Mouse (Mus musculus) activated CD4-positive, CD25-positive, alpha-beta regulatory T cell, adult 4 months (primary cell): ENCODE measurements around the gene Cntfr. TPM values are rescaled to one million over a fixed set of nuclear protein-coding genes. Genes with fewer than 3 reads are reported as not detected.

Experiments
- ATAC-seq: one replicate; pipeline ENCODE4 v1.8.0; 2017
- polyA plus RNA-seq, 2 experiments: library from polyadenylated mRNA; unstranded; fragments of 100-300 nt; shearing (Covaris generic); gene quantifications; one replicate each; pipeline ENCODE4 v1.2.1; 2017

Cntfr gene
- polyA plus RNA-seq, 2 experiments from 2014 or later: not detected

DNA sequence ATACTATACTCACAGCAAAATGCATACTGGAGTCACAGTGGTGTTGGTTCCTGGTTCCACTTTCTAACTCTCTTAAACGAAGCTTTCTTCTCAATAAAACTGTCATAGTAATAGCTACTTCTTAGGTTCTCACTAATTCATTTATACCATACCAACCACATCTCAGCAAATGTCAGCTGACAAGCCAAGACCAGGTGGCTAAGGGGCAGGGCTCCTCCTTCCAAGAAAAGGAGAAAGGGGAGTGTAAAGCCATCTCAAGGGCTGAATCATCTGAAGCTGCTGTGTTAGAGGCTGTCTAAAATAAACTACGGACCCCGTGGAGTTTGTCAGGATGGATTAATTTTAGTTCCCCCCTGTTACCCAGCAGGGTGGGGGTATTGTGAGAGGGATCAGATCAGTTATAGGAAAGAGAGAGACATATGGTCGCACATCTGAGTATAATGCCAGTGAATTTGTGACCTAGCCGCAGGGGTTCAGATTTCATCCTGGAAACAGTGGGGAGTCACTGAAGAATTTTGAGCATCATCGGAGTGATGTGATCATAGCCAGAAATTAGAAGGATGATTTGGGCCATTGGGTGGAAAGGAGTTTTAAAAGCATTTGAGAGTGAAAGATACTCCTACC, 55.6 kb downstream of the Cntfr start:
- ATAC-seq: no peak

DNA sequence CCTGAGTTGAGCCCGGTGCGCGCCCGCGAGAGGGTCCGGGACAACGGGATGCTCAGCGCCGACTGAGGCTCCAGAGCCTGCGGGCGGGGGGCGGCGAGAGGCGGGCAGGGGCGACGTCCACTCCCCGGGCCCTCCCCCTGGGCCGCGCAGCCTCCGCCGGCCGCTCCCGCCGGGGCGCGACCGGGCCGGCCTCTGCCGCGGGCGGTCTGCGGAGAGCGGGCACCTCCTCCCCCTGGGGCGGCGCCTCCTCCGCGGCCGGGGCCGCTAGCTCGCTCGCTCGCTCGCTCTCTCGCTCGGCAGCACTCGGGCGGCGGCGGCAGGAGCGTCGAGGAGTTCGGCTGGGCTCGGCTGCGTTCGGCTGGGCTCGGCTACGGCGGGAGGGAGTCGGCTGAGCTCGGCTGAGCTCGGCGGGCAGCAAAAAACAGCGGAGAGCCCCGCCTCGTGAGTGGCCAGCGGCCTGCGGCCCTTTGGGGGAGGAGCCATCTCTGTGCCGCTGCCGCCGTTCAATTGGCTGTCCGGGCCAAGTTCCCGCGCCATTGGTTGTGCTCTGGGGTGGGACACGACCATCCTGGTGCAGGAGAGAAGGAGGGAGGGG, 56.9 kb downstream of the Cntfr start, which contains the start of gene Enho:
Gene Enho, minus strand, starts transcription at position 412 of the 595 bp plus-strand sequence.
- ATAC-seq: peak; percentile 87

DNA sequence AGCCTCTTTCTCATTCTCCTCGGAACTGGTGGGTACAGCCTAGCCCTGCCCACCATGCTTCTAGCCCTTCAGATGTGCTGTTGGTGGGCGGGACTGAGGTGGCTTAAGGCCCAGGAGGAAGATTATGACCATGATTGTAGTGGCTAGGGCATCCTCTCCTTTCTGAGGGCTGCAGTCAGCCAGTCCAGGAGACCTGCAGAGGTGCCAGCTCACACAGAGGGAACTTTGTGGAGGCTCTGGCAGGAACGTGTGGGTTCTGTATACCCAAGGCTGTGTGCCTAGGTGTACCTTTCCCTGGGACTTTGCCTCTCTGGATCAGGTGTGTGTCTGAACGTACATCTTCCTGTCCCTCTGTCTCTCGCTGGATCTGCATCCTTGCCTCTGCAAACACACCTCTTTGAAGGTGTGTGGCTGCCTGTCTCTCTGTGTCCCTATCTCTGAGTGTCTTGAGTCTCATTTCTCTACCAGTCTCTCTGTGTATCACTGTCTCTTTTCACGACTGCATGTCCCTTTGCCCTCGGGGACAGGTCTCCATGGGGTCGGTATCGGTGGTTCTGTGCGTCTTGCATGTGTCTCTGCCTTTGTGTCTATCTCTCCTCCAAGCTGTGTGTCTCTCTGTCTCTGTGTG, 57.6 kb downstream of the Cntfr start:
- no peak for ATAC-seq

DNA sequence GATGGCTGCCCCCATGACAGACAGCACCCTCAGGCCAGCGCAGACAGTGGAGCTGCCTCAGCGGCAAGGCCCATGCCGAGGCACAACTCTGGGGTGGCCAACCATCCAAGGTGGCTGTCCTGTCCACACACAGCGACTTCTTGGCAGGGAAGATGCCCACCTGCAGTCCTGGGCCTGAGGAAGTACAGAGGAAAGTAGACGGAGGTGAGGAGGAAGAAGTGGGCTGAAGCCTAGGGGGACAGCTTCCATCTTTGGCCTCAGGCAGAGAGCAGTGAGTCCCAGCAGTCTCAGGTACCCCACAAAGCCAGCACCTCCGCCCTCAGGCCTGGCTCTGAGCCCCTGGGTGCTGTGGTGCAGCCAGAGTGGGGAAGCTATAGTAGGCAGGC, 58.1 kb downstream of the Cntfr start:
- no peak for ATAC-seq

DNA sequence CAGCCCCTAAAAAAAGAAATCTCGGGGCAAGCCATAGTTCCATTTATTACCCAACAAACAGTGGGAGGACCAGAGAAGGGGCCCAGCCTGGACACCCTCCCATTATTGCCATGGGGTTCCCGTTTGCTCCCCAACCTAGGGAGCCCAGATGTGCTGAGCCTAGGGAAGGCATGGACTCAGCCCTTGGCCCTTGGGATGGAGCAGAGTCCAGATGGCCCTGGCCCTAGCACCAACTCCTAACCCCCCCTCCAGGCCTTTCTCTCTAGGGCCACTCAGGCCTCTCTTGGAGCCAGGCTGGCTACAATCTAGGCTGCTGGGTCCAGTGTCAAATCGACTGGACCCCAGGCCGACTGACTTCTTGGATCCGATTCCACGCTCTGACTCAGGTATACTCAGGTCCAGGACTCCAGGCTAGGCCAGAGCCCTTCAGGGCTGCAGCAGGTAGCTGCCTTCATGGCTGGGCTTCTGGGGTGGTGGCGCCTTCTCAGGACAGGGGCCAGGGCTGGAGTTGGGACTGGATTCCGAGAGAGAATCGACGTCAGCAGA, 58.6 kb downstream of the Cntfr start:
- ATAC-seq: no peak

DNA sequence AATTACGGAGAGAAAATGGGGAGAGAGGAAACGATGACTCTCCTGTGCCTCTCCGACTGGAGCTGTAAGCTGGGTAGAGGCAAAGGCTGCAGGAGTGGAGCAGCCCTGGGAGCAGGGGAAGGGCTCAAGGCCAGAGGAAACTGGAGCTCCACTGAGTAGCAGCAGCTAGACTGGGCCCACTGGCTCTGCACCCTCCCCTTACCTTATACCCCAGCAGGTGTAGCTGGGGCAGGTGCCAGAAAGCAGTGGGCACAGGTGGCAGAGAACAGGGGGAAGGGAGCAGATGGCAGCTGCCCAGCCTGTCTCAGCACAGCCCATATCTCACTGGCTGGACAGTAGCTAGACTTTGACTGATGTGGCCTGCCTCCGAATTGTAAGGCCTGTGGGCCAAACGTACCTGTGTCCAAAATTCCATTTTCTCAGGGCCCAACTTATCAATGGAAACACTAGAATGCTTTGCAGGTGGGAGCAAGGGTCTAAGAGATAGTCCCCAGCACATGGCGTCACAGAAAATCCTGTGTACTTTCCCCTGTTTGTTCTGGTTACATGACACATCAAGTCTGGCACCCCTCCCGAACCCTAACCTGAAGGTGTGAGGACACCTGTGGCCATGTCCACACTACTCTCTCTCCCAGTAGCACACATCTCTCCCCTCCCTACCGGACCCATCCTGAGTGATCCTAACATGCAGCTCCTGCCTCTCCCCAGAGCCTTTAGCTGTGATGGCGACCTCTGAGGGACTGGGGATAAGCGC, 59.8 kb downstream of the Cntfr start:
- ATAC-seq: no peak

DNA sequence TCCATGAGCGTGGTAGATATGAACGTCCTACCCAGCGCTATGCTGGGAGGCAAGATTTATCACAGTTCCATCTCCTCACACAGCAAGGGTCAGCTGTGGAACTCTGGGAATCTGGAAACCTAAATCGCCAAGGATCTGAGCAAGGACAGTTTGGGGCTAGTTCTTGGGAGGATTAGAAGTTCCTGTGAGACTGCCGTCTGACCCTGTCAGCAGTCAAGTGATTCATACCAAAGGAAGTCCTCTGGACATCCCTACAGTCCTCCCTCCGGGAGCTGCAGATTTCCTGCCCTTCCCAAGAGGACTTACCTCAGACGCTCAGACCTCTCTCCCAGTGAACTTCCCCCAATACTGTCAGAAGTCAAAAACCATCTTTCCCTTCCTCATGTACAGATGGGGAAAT, 60.5 kb downstream of the Cntfr start:
- no peak for ATAC-seq

DNA sequence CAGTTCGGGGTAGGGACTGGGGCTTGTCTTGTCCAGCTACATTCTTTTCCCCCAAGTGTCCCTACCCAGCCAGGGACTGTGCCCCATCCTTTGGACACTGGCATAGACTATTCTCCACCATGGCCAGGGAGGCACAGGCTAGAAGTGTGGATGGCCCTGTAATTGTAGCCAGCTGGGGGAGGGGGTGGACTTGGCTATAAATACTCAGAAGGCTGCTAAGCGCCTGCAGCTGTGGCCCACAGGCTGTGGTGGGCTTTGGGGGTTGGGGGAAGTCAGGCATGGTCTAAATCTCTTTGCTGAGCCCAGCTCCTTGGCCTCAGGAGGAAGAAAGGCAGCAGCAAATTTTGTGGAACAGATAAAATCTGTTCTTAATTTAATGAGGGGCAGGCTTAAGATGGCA, 61.0 kb downstream of the Cntfr start:
- no peak for ATAC-seq

DNA sequence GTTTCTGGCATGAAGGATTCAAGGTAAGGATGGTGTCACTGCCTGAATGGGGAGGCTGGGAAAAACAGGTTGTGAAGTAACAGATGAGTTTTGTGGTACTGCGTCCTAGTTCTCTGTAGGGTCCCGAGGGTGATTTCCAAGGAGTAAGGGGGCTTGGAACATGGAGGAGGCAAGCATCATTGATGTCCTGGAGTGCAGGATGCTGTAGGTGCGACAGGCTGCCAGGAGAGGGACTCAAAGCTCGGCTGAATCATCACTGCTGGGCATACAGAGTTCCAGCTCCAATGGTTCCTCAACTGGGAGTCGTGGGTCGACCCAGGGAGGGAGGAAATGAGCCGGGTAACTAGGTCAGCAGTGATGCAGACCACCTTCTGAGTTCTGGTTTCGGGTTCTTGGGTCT, 61.7 kb downstream of the Cntfr start:
- no peak for ATAC-seq

DNA sequence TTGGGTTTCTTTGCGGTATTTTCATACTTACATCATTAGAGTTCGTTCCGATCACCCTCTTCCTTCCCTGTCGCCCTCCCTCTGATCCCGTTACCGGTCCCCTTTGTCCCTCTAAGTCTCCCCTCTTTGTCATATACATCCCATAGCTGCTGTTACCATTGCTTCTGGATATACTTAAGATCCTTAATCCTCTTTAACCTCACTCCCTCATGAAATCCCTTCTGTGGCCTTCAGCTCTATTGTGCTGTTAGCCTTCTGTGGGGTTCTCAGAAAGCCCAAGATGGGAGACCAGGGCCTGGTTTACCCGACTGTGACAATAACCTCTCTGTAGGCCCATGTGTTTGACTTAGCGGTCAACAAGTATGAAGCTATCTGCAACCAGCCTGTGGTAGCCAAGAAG, 62.3 kb downstream of the Cntfr start:
- no peak for ATAC-seq

DNA sequence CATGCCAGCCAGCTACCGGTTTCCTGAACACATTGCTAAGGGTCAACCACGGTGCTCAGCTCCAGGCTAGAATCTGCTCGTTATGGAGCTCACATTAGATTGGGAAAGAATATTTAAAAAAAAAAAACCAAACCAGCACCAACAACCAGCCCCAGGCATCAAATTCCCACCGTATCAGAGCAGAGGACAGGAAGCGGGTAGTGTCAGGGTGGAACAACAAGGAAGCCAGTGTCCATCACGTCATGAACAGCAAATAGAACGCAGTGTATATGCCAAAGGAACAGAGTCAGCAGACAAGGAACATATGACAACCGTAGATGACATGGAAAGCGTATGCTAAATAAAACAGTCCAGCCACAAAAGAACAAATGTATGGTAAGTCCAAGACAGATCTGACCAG, 63.9 kb downstream of the Cntfr start:
- no peak for ATAC-seq

DNA sequence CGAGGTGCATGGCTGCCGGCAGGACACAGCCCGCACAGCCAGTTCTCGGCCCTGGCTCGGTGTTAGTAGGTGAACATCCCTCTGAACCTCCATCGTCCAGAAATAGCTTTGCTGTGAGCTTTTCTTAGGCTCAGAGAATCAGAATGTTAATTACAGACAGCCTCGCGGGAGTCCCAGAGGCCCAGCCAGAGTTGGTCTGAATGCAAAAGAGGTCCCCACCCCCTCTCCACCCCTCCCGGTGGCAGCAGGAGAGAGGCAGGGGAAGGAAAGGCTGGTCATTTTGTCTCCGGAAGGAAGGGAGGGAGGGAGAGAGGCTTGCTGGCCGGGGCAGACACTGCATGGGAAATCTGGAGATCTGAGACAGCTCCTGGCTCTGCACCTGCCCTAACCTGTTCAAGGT, 65.5 kb downstream of the Cntfr start:
- ATAC-seq: no peak

DNA sequence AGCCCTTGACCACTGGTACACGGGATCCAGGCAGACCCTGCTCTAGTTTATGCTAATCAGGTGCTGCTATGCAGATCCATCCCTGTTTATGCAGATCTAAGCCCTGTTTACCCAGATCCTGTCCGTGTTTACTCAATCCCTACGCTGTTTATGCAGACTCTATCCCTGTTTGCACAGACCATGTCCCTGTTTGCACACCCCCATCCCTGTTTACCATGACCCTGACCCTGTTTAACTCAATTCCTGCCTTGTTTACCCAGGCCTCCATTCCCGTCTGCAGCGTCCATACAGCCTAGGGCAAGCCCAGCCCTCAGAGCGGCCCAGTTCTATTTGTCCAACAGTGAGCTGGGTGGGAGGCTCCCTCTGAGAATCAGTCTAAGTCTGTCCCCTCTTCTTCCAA, 66.7 kb downstream of the Cntfr start:
- ATAC-seq: no peak

DNA sequence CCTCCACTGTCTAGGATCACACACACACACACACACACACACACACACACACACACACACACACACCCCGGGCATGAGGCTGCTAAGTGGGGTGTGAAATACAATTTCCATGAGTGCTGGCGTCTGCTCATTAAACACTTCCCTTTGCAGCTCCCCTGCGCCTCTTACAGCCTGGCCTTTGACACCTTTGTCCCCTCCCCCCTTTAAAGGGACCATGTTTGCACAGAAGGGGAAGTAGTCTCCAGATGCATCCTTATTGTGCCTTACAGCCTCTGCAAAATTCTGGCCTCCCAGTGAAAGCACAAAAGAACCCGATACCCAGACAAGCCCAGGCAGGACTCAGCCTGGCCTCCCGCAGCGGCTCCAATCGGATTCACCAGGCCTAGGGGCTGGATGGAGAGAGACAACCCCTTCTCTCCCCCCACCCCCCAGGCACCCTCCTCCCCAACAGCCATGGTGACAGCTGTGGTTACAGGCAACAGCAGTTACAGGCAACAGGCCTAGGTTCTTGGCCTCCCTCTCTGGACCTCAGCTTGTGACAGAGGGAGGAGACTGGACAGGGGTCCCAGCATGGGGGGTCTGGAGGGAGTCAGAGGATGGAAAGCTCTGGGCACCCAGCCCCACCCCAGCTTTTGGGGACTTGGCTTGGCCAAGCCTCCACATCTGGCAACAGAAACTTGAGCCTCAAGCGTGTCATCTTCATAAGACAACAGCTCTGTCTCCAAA, 68.5 kb downstream of the Cntfr start:
- no peak for ATAC-seq

DNA sequence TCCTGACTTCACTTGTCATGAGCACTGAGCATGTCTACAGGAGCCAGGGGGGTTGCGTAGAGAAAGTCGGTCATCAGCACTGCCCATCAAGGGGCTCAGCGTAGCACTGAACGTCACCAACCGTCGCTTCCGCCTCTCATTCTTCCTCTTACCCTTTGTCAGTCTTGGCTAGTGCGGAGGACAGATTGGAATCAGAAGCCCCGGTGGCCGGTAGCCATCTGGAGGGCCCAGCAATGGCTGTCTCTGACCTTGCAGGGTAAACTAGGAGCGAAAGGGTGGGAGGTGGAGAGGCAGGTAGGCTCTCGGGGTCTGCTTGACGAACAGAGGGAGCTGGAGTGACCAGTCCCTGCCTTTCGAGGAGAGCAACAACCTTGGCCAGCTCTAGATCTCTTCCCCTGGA, 74.8 kb downstream of the Cntfr start:
- no peak for ATAC-seq

DNA sequence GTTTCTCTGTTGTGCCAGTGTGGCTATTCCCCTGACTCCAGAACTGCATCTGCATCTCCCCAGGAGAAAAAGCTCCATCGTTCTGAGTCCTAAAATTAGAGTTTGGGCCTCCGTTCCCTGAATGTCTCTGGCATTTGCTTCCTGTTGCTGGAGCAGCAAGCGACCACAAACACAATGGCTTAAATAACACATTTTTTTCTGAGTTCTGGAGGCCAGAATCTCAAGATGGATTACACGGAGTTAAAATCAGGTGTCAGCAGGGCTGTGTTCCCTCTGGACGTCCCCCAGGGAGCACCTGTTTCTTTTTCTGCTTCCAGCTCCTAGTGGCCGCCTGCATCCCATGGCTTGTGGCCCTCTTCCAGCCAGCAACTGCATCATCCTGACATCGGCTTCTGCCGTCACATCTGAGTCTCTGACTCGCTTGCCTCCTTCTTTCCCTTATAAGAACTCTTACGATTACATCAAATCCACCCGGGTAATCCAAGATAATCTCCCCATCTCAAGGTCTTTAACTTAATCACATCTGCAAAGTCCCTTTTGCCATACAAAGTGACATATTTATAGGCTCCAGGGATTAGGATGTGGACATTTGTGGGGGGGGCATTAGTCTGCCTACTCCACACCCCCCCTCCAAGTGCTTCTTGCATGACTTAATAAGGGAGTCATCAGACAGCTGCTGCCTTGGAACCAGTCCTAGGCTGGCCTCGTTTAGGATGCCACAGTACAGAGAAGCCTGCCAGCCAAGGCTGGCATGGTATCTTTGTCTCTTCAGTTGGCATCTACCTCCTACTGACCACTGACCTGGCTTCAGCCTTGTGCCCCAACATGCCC, 77.8 kb downstream of the Cntfr start:
- no peak for ATAC-seq

DNA sequence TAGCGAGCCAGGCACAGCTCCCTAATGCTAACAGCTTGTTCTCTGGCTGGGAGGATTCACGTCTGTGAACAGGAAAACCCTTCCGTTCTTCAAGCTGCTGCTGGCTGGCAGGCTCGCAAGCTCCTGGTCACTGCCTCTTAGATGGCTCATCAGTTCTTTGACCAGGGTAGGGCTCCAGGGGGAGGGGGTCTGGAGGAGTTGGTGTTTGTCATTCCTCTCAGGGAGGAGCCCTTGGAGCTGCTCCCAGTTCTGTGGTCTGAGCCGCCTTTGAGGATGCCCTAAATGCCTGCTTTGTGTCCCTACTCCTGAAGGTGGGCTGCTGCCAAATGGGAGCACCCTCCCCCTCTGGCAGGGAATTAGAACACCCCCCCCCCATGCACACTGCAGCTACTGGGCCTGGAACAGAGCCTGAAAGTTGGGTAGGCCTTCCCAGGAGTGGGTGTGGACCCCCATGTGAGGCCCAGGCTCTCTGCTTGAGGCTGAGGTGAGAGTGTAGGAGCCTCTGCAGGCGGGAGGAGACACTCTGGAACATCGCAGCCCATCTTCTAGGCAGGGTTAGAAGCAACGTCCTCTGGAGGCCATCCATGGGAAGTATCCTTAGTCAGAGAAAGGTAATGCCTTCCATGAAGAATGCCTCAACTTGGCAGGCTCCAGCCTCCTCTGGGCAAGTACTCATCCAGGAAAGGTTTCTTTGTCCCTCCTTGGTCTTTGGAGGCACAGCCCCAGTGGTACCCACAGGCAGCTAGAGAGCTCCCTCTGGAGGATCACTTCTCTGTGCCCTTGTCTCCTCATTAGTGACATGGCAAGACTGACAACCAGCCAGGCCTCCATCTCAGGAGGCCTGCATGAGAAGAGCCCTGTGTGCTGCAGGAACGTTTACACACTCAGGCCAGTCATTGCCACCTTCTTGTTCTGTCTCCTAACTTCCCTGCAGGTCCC, 81.0 kb downstream of the Cntfr start:
- ATAC-seq: no peak

DNA sequence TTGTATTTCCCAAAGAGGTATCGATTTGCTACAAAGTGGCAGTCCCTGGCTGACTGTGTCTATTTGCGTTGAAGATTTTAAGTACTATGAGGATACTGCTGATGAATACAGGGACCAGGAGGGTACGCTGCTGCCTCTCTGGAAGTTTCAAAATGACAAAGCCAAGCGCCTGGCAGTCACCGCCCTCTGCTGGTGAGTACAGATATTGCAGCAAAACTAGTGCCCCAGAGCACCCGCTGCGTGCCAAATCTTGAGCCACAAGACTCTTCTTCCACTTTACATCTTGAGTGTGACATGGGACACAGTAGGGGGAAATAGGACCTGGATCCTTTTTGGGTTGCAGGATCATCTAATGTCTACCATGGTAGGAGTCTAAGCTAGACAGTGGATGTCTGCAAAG, 82.7 kb downstream of the Cntfr start:
- no peak for ATAC-seq

DNA sequence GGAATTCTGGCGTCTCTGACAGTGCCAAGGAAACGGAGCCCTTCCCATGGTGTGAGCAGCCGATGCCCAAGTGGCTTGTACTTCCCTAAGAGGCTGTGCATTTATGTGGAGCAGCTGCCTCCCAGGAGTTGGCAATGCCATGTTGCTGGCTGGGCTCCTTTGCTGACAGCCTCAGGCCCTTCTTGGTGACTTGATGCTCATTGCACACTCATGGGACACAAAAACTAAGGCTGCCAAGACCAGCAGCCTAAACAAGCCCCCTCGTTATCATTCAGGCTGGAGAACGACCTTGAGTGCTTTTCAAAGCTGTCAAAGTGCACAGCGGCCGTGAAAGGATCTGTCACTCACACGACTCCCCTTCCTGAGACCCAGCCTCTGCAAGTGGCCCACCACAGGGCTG, 84.7 kb downstream of the Cntfr start:
- no peak for ATAC-seq

DNA sequence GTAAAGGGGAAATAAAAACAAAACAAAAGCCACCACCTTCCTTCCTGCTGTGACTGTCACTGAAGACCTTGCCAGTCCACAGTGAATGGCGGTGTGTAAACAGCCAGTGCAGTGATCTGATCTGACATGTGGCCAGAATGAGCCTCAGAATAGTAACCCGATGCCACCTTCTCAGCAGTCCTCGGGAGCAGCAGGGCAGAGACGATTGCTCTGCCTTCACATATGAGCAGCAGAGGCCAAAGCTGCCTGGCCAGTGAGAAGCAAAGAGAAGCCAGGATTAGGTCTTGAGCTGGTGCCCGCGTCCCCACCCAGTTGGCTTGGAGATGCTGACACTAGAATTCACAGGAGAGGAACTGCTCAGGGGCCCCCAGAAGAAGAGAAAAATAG, 86.3 kb downstream of the Cntfr start:
- no peak for ATAC-seq
